Mouse (Mus musculus) forebrain, embryonic 14.5 days (tissue): Measurements from ENCODE around the gene Strip1. TPM values are rescaled to one million over a fixed set of nuclear protein-coding genes. Genes with fewer than 3 reads are reported as not detected.
A peak's percentile ranks its signal among the peaks of the same experiment; 100 is the strongest.

ENCODE experiments used
- ATAC-seq: fragments of 200-750 bp; cut with Nextera tagmentation; 2 replicates; pipeline ENCODE4 v1.8.0; 2017; ENCODE audit warnings: mild to moderate bottlenecking, moderate library complexity
- DNase-seq: peaks from one replicate; pipeline ENCODE4 v3.0.0-alpha.2; 2015; ENCODE audit warnings: low spot score
- H3K27ac ChIP-seq: fragments of 300-500 bp; sonication (generic); 2 replicates; pipeline ENCODE4 v1.5.1; 2014; ENCODE audit warnings: low read depth, mild to moderate bottlenecking, control low read depth, low read length, moderate library complexity
- H3K27me3 ChIP-seq: fragments of 300-500 bp; sonication (generic); replicated peaks from 2 replicates; pipeline ENCODE4 v1.6.1; 2014; ENCODE audit warnings: low read length, control low read depth, mixed read lengths; ENCODE audit not compliant: control insufficient read depth, insufficient read depth
- H3K36me3 ChIP-seq: fragments of 300-500 bp; sonication (generic); 2 replicates; pipeline ENCODE4 v1.6.1; 2014; ENCODE audit warnings: low read length, control low read depth; ENCODE audit not compliant: control insufficient read depth, insufficient read depth
- H3K4me1 ChIP-seq: fragments of 300-500 bp; sonication (generic); 2 replicates; pipeline ENCODE4 v1.6.1; 2014; ENCODE audit warnings: antibody characterized with exemption, low read length, control low read depth; ENCODE audit not compliant: control insufficient read depth, insufficient read depth
- H3K4me2 ChIP-seq: fragments of 300-500 bp; sonication (generic); 2 replicates; pipeline ENCODE4 v1.6.1; 2014; ENCODE audit warnings: mild to moderate bottlenecking, control low read depth, low read length
- H3K4me3 ChIP-seq: fragments of 300-500 bp; sonication (generic); 2 replicates; pipeline ENCODE4 v1.5.1; 2014; ENCODE audit warnings: low read depth, low read length, control low read depth
- H3K9ac ChIP-seq: fragments of 300-500 bp; sonication (generic); 2 replicates; pipeline ENCODE4 v1.6.1; 2014; ENCODE audit warnings: mild to moderate bottlenecking, low read length, control low read depth, moderate library complexity
- H3K9me3 ChIP-seq: fragments of 300-500 bp; sonication (generic); replicated peaks from 2 replicates; pipeline ENCODE4 v1.6.1; 2016; ENCODE audit warnings: low read length, control low read depth, mixed read lengths; ENCODE audit not compliant: control insufficient read depth
- WGBS: fragments of 180-500 bp; shearing (Covaris S2); extraction: QIAGEN DNeasy Blood & Tissue Kit; methylation state at CpG from one replicate; pipeline ENCODE4 v1.1.7; 2014; 5-methylcytosine and 5-hydroxymethylcytosine counted together
- polyA plus RNA-seq: library from polyadenylated mRNA; unstranded; fragments of >200 nt; fragmentation: Nextera tagmentation; extraction: Ambion mirVana; gene quantifications from 2 replicates; pipeline ENCODE4 v1.2.1, GENCODE M21; 2014

Strip1 gene
- polyA plus RNA-seq, 1 experiment from 2014 or later: 134 TPM

GRCm38 (mm10) chr3:107605304-107605703 is 26.2 kb downstream of the Strip1 start:
- H3K4me3 ChIP-seq: no peak overlapping the region
- H3K4me1 ChIP-seq: no peaks in the 10 kb centered on the region
- H3K27me3 ChIP-seq: no peaks in the 10 kb centered on the region
- DNase-seq (peak; percentile 64), ATAC-seq (peak; percentile 47; the same call in 1 of the 2 replicates)
- H3K27ac ChIP-seq: no peak overlapping the region
- 2% methylated on average over 4 of the region's 4 CpGs for WGBS
- H3K36me3 ChIP-seq: peaks cover 2% of the 10 kb centered on the region; the same call in 1 of the 2 replicates
- H3K4me2 ChIP-seq: no peak overlapping the region
- no peaks in the 10 kb centered on the region for H3K9me3 ChIP-seq
- H3K9ac ChIP-seq: no peak overlapping the region

GRCm38 (mm10) chr3:107600127-107600526 is 31.4 kb downstream of the Strip1 start:
- peaks cover 37% of the 10 kb centered on the region for H3K27me3 ChIP-seq
- no peak overlapping the region for H3K4me3 ChIP-seq
- WGBS: 32% methylated on average over 5 of the region's 6 CpGs
- H3K36me3 ChIP-seq: no peaks in the 10 kb centered on the region
- H3K4me2 ChIP-seq: no peak overlapping the region
- DNase-seq (no peak), ATAC-seq (no peak)
- H3K4me1 ChIP-seq: peaks cover 6% of the 10 kb centered on the region; the same call in 1 of the 2 replicates
- no peak overlapping the region for H3K9ac ChIP-seq
- no peak overlapping the region for H3K27ac ChIP-seq
- no peaks in the 10 kb centered on the region for H3K9me3 ChIP-seq

GRCm38 (mm10) chr3:107597586-107598389 is 33.7 kb downstream of the Strip1 start:
- Histone ChIP-seq H3K9me3 (no peaks in the 10 kb centered on the region), H3K4me3 (no peak overlapping the region), H3K9ac (no peak overlapping the region), H3K27me3 (peaks cover 60% of the 10 kb centered on the region), H3K36me3 (no peaks in the 10 kb centered on the region), H3K27ac (no peak overlapping the region), H3K4me1 (peaks cover 8% of the 10 kb centered on the region), H3K4me2 (no peak overlapping the region)
- ATAC-seq: no peak
- WGBS: 3% methylated on average over 22 of the region's 22 CpGs
- DNase-seq: no peak

GRCm38 (mm10) chr3:107597134-107597533 is 34.4 kb downstream of the Strip1 start:
- peaks cover 8% of the 10 kb centered on the region for H3K4me1 ChIP-seq
- under 1% methylated on average over 21 of the region's 24 CpGs for WGBS
- H3K36me3 ChIP-seq: no peaks in the 10 kb centered on the region
- H3K27me3 ChIP-seq: peaks cover 66% of the 10 kb centered on the region
- no peak overlapping the region for H3K4me3 ChIP-seq
- no peak overlapping the region for H3K27ac ChIP-seq
- H3K4me2 ChIP-seq: no peak overlapping the region
- H3K9me3 ChIP-seq: no peaks in the 10 kb centered on the region
- no peak for DNase-seq
- no peak for ATAC-seq
- no peak overlapping the region for H3K9ac ChIP-seq

GRCm38 (mm10) chr3:107596559-107596958 is 34.9 kb downstream of the Strip1 start:
- WGBS: under 1% methylated on average over 26 of the region's 26 CpGs
- no peaks in the 10 kb centered on the region for H3K36me3 ChIP-seq
- no peak overlapping the region for H3K27ac ChIP-seq
- 0 out of 2 replicates have a peak overlapping the region, but pooled peaks have one; percentile 2 for H3K4me3 ChIP-seq
- H3K27me3 ChIP-seq: peaks cover 68% of the 10 kb centered on the region
- peak; percentile 60 for DNase-seq
- H3K9ac ChIP-seq: no peak overlapping the region; the same call in 1 of the 2 replicates
- peaks cover 8% of the 10 kb centered on the region for H3K4me1 ChIP-seq
- ATAC-seq: peak; percentile 51
- peak overlapping the region; percentile 16 for H3K4me2 ChIP-seq
- no peaks in the 10 kb centered on the region for H3K9me3 ChIP-seq

GRCm38 (mm10) chr3:107595938-107596461 is 35.5 kb downstream of the Strip1 start:
- no peak overlapping the region; the same call in 1 of the 2 replicates for H3K9ac ChIP-seq
- peak overlapping the region; percentile 16; the same call in 1 of the 2 replicates for H3K4me2 ChIP-seq
- DNase-seq: peak; percentile 21

GRCm38 (mm10) chr3:107595264-107595937 is 36.1 kb downstream of the Strip1 start:
- DNase-seq (no peak), ATAC-seq (peak; percentile 13; the same call in 1 of the 2 replicates)
- no peak overlapping the region for H3K27ac ChIP-seq
- H3K27me3 ChIP-seq: peaks cover 73% of the 10 kb centered on the region
- peak overlapping the region; percentile 54 for H3K4me2 ChIP-seq
- peaks cover 8% of the 10 kb centered on the region for H3K4me1 ChIP-seq
- no peaks in the 10 kb centered on the region for H3K9me3 ChIP-seq
- peak overlapping the region; percentile 32 for H3K4me3 ChIP-seq
- under 1% methylated on average over 50 of the region's 50 CpGs for WGBS
- H3K36me3 ChIP-seq: no peaks in the 10 kb centered on the region
- peak overlapping the region; percentile 37; the same call in 1 of the 2 replicates for H3K9ac ChIP-seq

More at GRCm38 (mm10) chr3:107595938-107596461, 35.5 kb downstream of the Strip1 start:
- Histone ChIP-seq H3K4me1 (peaks cover 8% of the 10 kb centered on the region), H3K27ac (no peak overlapping the region), H3K9me3 (no peaks in the 10 kb centered on the region), H3K4me3 (0 out of 2 replicates have a peak overlapping the region, but pooled peaks have one; percentile 2), H3K36me3 (no peaks in the 10 kb centered on the region), H3K27me3 (peaks cover 73% of the 10 kb centered on the region)
- WGBS: under 1% methylated on average over 34 of the region's 34 CpGs
- ATAC-seq: peak; percentile 29; the same call in 1 of the 2 replicates

GRCm38 (mm10) chr3:107594662-107595263 is 36.7 kb downstream of the Strip1 start, which contains the start of gene Alx3:
Alx3 (plus strand) TSS chr3:107595031.
- peak within 1 kb of the TSS; percentile 37; the same call in 1 of the 2 replicates for H3K9ac ChIP-seq
- H3K27me3 ChIP-seq: peaks cover 69% of the 10 kb centered on the region
- H3K27ac ChIP-seq: no peak within 1 kb of the TSS
- ATAC-seq: peak; percentile 27; the same call in 1 of the 2 replicates
- H3K36me3 ChIP-seq: no peaks in the 10 kb centered on the region
- peak within 1 kb of the TSS; percentile 54 for H3K4me2 ChIP-seq
- H3K4me1 ChIP-seq: peaks cover 8% of the 10 kb centered on the region
- no peaks in the 10 kb centered on the region for H3K9me3 ChIP-seq
- 1% methylated on average over 43 of the region's 46 CpGs for WGBS
- H3K4me3 ChIP-seq: peak within 1 kb of the TSS; percentile 32
- no peak for DNase-seq
